Mouse (Mus musculus) cerebellum, adult (tissue): ENCODE data around the gene Celsr1.
"Not testable (repeated sequence)": the region's sequence is repeated elsewhere in the genome, so short reads cannot be mapped to it uniquely, and the experiment has no call there.

Experiments
- ATAC-seq: cut with Nextera tagmentation; 2 replicates; pipeline ENCODE4 v1.9.2; 2017; ENCODE audit warnings: mild to moderate bottlenecking, moderate library complexity, mixed read lengths; ENCODE audit not compliant: insufficient number of reproducible peaks, low FRiP score, low TSS enrichment

Celsr1 gene

GRCm38 (mm10) chr15:85903826-85904225, 129.8 kb downstream of the Celsr1 start:
- no peak for ATAC-seq

- ATAC-seq: no peak
Measured at GRCm38 (mm10) chr15:85902505-85902904, 131.1 kb downstream of the Celsr1 start.

GRCm38 (mm10) chr15:85900801-85901200, 132.8 kb downstream of the Celsr1 start:
- no peak for ATAC-seq

- ATAC-seq: no peak
Measured at GRCm38 (mm10) chr15:85900318-85900717, 133.3 kb downstream of the Celsr1 start.

GRCm38 (mm10) chr15:85899396-85899795, 134.2 kb downstream of the Celsr1 start:
- ATAC-seq: no peak

GRCm38 (mm10) chr15:85897113-85897512, 136.5 kb downstream of the Celsr1 start:
- ATAC-seq: no peak

- peak; percentile 37; the same call in 1 of the 2 replicates for ATAC-seq
Measured at GRCm38 (mm10) chr15:85896284-85896683, 137.3 kb downstream of the Celsr1 start.

GRCm38 (mm10) chr15:85893871-85894270, 139.7 kb downstream of the Celsr1 start:
- no peak for ATAC-seq

- ATAC-seq: no peak
Measured at GRCm38 (mm10) chr15:85892498-85893118, 141.0 kb downstream of the Celsr1 start.

- ATAC-seq: no peak
Measured at GRCm38 (mm10) chr15:85891971-85892370, 141.6 kb downstream of the Celsr1 start.

GRCm38 (mm10) chr15:85889235-85889634, 144.3 kb downstream of the Celsr1 start:
- no peak for ATAC-seq

GRCm38 (mm10) chr15:85885606-85886005, 148.0 kb downstream of the Celsr1 start:
- no peak for ATAC-seq

- ATAC-seq: peak; percentile 5; the same call in 1 of the 2 replicates
Measured at GRCm38 (mm10) chr15:85879498-85879895, 154.1 kb downstream of the Celsr1 start.

GRCm38 (mm10) chr15:85878848-85879497, 154.6 kb downstream of the Celsr1 start, which contains the start of gene Trmu:
Gene Trmu (plus strand): TSS chr15:85879312.
- peak; percentile 88 for ATAC-seq

GRCm38 (mm10) chr15:85877336-85877735, 156.2 kb downstream of the Celsr1 start:
- ATAC-seq: no peak

GRCm38 (mm10) chr15:85867696-85868095, 165.9 kb downstream of the Celsr1 start:
- ATAC-seq: peak; percentile 68; the same call in 1 of the 2 replicates

- not testable (repeated sequence) for ATAC-seq
Measured at GRCm38 (mm10) chr15:85865913-85866312, 167.7 kb downstream of the Celsr1 start.

- ATAC-seq: peak; percentile 100
Measured at GRCm38 (mm10) chr15:85859490-85860031, 174.0 kb downstream of the Celsr1 start, which contains the start of gene Gtse1. Gene Gtse1 (plus strand): TSS chr15:85859745.

GRCm38 (mm10) chr15:85858980-85859489, 174.5 kb downstream of the Celsr1 start:
- ATAC-seq: no peak; the same call in 1 of the 2 replicates

- ATAC-seq: no peak
Measured at GRCm38 (mm10) chr15:85851656-85852392, 181.8 kb downstream of the Celsr1 start.
